ENCODE assay signal across 8 mouse cellular contexts in genomic region chr6:41605061-41605793, GRCm38 (mm10). TPM values are rescaled to one million over a fixed set of nuclear protein-coding genes. Genes with fewer than 3 reads are reported as not detected.
DNase-seq lines count a peak whose midpoint lies in the region; ATAC-seq lines count a peak whose summit lies in the region.

TSS of gene Ephb6 (plus strand) at chr6:41605482.

- H3K4me1 ChIP-seq in heart, embryonic 15.5 days (replicated peaks), result peaks cover 8% of the 10 kb centered on the region
- 0 out of 2 replicates have a peak, but pooled peaks cover 13% of the 10 kb centered on the region for H3K4me1 ChIP-seq in neural tube, embryonic 14.5 days (ENCODE audit: control insufficient read depth, insufficient read depth, low read length)

- H3K4me3 ChIP-seq in heart, embryonic 15.5 days, result peak within 1 kb of the TSS; percentile 85
- peak within 1 kb of the TSS; percentile 73 for H3K4me3 ChIP-seq in neural tube, embryonic 14.5 days (ENCODE audit: low read depth, low read length)

- H3K4me2 ChIP-seq in heart, embryonic 15.5 days, result peak within 1 kb of the TSS; percentile 86
- H3K4me2 ChIP-seq in neural tube, embryonic 14.5 days (ENCODE audit: low read depth, low read length), result peak within 1 kb of the TSS; percentile 98

- H3K27ac ChIP-seq in heart, embryonic 15.5 days, result peak within 1 kb of the TSS; percentile 81
- peak within 1 kb of the TSS; percentile 88 for H3K27ac ChIP-seq in neural tube, embryonic 14.5 days (ENCODE audit: low read depth, low read length)

- H3K9ac ChIP-seq in heart, embryonic 15.5 days, result peak within 1 kb of the TSS; percentile 77
- peak within 1 kb of the TSS; percentile 93 for H3K9ac ChIP-seq in neural tube, embryonic 14.5 days (replicated peaks; ENCODE audit: low read depth, low read length)

- H3K9me3 ChIP-seq in heart, embryonic 15.5 days (replicated peaks), result no peaks in the 10 kb centered on the region
- H3K9me3 ChIP-seq in neural tube, embryonic 14.5 days (ENCODE audit: control insufficient read depth, low read length), result no peaks in the 10 kb centered on the region

- H3K27me3 ChIP-seq in heart, embryonic 15.5 days, result peaks cover 22% of the 10 kb centered on the region
- no peaks in the 10 kb centered on the region for H3K27me3 ChIP-seq in neural tube, embryonic 14.5 days (ENCODE audit: control insufficient read depth, insufficient read depth, low read length)

- H3K36me3 ChIP-seq in heart, embryonic 15.5 days, result no peaks in the 10 kb centered on the region
- no peaks in the 10 kb centered on the region for H3K36me3 ChIP-seq in neural tube, embryonic 14.5 days (ENCODE audit: control insufficient read depth, insufficient read depth, low read length)

- WGBS in heart, embryonic 15.5 days, result under 1% methylated on average over 66 of the region's 68 CpGs
- WGBS in neural tube, embryonic 14.5 days, result under 1% methylated on average over 67 of the region's 68 CpGs

- peak; percentile 67 for DNase-seq in 416B (ENCODE audit: low read depth)
- DNase-seq in adrenal gland, adult (ENCODE audit: inconsistent age in 2 of 2, low spot score in 1 of 2), result peak; percentile 74 to 94
- DNase-seq in kidney, postnatal 14 days, result peak; percentile 77
- DNase-seq in lung, adult 18-20 months, result peak; percentile 74 to 77
- peak; percentile 85 for DNase-seq in testis, postnatal 10 days (ENCODE audit: low spot score)

- ATAC-seq in erythroid progenitor cell, adult 5-6 weeks (replicated peaks; ENCODE audit: low FRiP score, poor library complexity, severe bottlenecking), result 0 out of 2 replicates have a peak, but pooled peaks have one; percentile 25
- ATAC-seq in heart, embryonic 15.5 days (replicated peaks; ENCODE audit: insufficient number of reproducible peaks, insufficient read depth, low FRiP score, low read depth), result peak; percentile 93
- peak; percentile 94 for ATAC-seq in neural tube, embryonic 14.5 days (ENCODE audit: low read depth)

RNA-seq across cellular contexts. Expression of gene Ephb6, which starts in this region (rescaled TPM):
- not detected in 2 replicates for total RNA-seq in erythroid progenitor cell, adult 5-6 weeks (2015; ENCODE audit: low replicate concordance)
- total RNA-seq in erythroid progenitor cell, adult 5-6 weeks (2017; ENCODE audit: low replicate concordance), result not detected in 2 replicates
- 5.2 and 8.5 TPM in 2 replicates for polyA plus RNA-seq in heart, embryonic 15.5 days (2015; fragmentation: Nextera tagmentation; extraction: Ambion mirVana)
- polyA plus RNA-seq in neural tube, embryonic 14.5 days (2014; fragmentation: Nextera tagmentation; extraction: Ambion mirVana), result 30.4 and 40.3 TPM in 2 replicates

Comparison
In these comparisons a context has a peak if more than half of its experiments do, and no peak if none do; other contexts are left out.
1. Peak in every context shown above with its lines: DNase-seq, ATAC-seq, H3K4me3 ChIP-seq and H3K27ac ChIP-seq.
2. Peak in ATAC-seq in erythroid progenitor cell, adult 5-6 weeks; RNA of the gene not detected or under 1 TPM.
3. ATAC-seq: peak in every context shown above with its lines; median percentile 94 in neural tube, embryonic 14.5 days; 93 in heart, embryonic 15.5 days; 25 in erythroid progenitor cell, adult 5-6 weeks.